Mouse (Mus musculus): ENCODE measurements around the gene Sik2.

- no peak for TF ChIP-seq SRF (IDR thresholded peaks at IDR 0.05; ENCODE audit: control insufficient read depth, insufficient read length, low read depth)
- TF ChIP-seq POLR2A (IDR thresholded peaks at IDR 0.05; ENCODE audit: insufficient read length, low read depth), result no peak
- no peak for TF ChIP-seq POLR2AphosphoS2 (IDR thresholded peaks at IDR 0.05; ENCODE audit: insufficient read length, low read depth)
- TF ChIP-seq MYOD1 (IDR thresholded peaks at IDR 0.05; ENCODE audit: control insufficient read depth in 1 of 3, insufficient read length in 2 of 3, low read depth in 2 of 3), result no peak
- TF ChIP-seq E2F4 (IDR thresholded peaks at IDR 0.05; ENCODE audit: insufficient read depth), result no peak
- no peak for TF ChIP-seq TCF12 (IDR thresholded peaks at IDR 0.05; ENCODE audit: insufficient read depth, poor library complexity, severe bottlenecking)
- TF ChIP-seq REST (IDR thresholded peaks at IDR 0.05; ENCODE audit: insufficient read depth, insufficient read length), result no peak
- TF ChIP-seq USF1 (IDR thresholded peaks at IDR 0.05; ENCODE audit: low read depth), result no peak
- TF ChIP-seq MYOG (IDR thresholded peaks at IDR 0.05; ENCODE audit: control insufficient read depth in 1 of 3, insufficient read depth in 1 of 3, insufficient read length in 2 of 3, low read depth in 2 of 3), result no peak
- TF ChIP-seq TCF3 (IDR thresholded peaks at IDR 0.05; ENCODE audit: insufficient read length, low read depth), result no peak
- no peak for TF ChIP-seq MAX (IDR thresholded peaks at IDR 0.05; ENCODE audit: low read depth)
Measured at GRCm38 (mm10) chr9:50855133-50855766, 153.6 kb downstream of the Sik2 start.
